Mouse (Mus musculus): ENCODE measurements around the gene Ifngr2.

- TF ChIP-seq CTCF (IDR thresholded peaks at IDR 0.05; ENCODE audit: low read depth, low read length) (no peak), POLR2A (IDR thresholded peaks at IDR 0.05; ENCODE audit: borderline replicate concordance, low read depth, low read length) (no peak)
These were observed 19.4 kb upstream of the Ifngr2 start for GRCm38 (mm10) chr16:91527500-91527899.

Data from bone marrow macrophage, adult 2 months (primary cell).